Mouse (Mus musculus): Measurements from ENCODE around the gene Ankrd55. TPM values are rescaled to one million over a fixed set of nuclear protein-coding genes. Genes with fewer than 3 reads are reported as not detected.

Gene Ankrd55
- total and polyA plus RNA-seq, 3 experiments, result 1.1 to 2.2 (median 1.1) TPM

GRCm38 (mm10) chr13:112390206-112390605, 102.0 kb downstream of the Ankrd55 start (continued):
- TF ChIP-seq IRF4 (IDR thresholded peaks at IDR 0.05; ENCODE audit: low read depth, low read length) (peak; percentile 71), MEF2A (IDR thresholded peaks at IDR 0.05; ENCODE audit: borderline replicate concordance, low read depth, low read length) (peak; percentile 74), TBP (conservative IDR thresholded peaks at IDR 0.05; ENCODE audit: low read depth, low read length) (no peak), UBTF (IDR thresholded peaks at IDR 0.05; ENCODE audit: low read depth, low read length) (no peak), NRF1 (IDR thresholded peaks at IDR 0.05; ENCODE audit: low read depth, low read length) (no peak)

- peaks cover 40 to 79% of the 10 kb centered on the region in 2 experiments for H3K4me1 ChIP-seq (ENCODE audit: control insufficient read depth in 1 of 2, insufficient read depth in 2 of 2)
- no peak overlapping the region for H3K27ac ChIP-seq (ENCODE audit: insufficient read depth, low read depth)
- no peaks in the 10 kb centered on the region for H3K36me3 ChIP-seq (replicated peaks in 1 of 2; ENCODE audit: control insufficient read depth in 1 of 2, insufficient read depth in 1 of 2, low read length in 1 of 2)
- H3K9me3 ChIP-seq (replicated peaks; ENCODE audit: low read length), result no peaks in the 10 kb centered on the region
- H3K9ac ChIP-seq (ENCODE audit: insufficient read depth, low read depth), result no peak overlapping the region
- no peaks in the 10 kb centered on the region for H3K79me2 ChIP-seq (replicated peaks; ENCODE audit: control insufficient read depth, extremely low read depth, insufficient read depth, poor library complexity, severe bottlenecking)
- dilution Hi-C loops (cut with MboI; ENCODE audit: extremely low pct_ligation_motif_present, extremely low pct_unique_long_range_greater_than_20kb, low sequenced_read_pairs), result no loop called here
- TF ChIP-seq UBTF (IDR thresholded peaks at IDR 0.05; ENCODE audit: low read depth, low read length), result no peak
- TF ChIP-seq E2F4 (IDR thresholded peaks at IDR 0.05; ENCODE audit: insufficient replicate concordance, low read depth, low read length), result no peak
- no peak for TF ChIP-seq HCFC1 (IDR thresholded peaks at IDR 0.05; ENCODE audit: low read depth, low read length)
- no peak for TF ChIP-seq MAZ (IDR thresholded peaks at IDR 0.05; ENCODE audit: low read depth, low read length)
- TF ChIP-seq JUND (conservative IDR thresholded peaks at IDR 0.05; ENCODE audit: low read depth, low read length), result no peak
- no peak for TF ChIP-seq SMC3 (IDR thresholded peaks at IDR 0.05; ENCODE audit: low read depth, low read length)
- TF ChIP-seq IRF4 (IDR thresholded peaks at IDR 0.05; ENCODE audit: low read depth, low read length), result no peak
- no peak for TF ChIP-seq USF2 (conservative IDR thresholded peaks at IDR 0.05; ENCODE audit: low read depth, low read length)
- no peak for DNase-seq (ENCODE audit: extremely low read depth)
- H3K4me3 ChIP-seq (replicated peaks in 1 of 3; ENCODE audit: low read depth in 2 of 3, low read length in 2 of 3, poor library complexity in 1 of 3), result no peak overlapping the region
- in situ Hi-C loops (cut with MboI; ENCODE audit: low pct_ligation_motif_present, low pct_unique_long_range_greater_than_20kb, low sequenced_read_pairs), result no loop called here
- no peaks in the 10 kb centered on the region for H3K27me3 ChIP-seq (replicated peaks)
- H3K4me2 ChIP-seq (ENCODE audit: insufficient read depth, low read depth, poor library complexity, severe bottlenecking), result no peak overlapping the region
Measured at GRCm38 (mm10) chr13:112391354-112391753, 103.1 kb downstream of the Ankrd55 start.

- H3K27me3 ChIP-seq (replicated peaks), result no peaks in the 10 kb centered on the region
- no peak overlapping the region for H3K4me2 ChIP-seq (ENCODE audit: insufficient read depth, low read depth, poor library complexity, severe bottlenecking)
- no peak overlapping the region for H3K9ac ChIP-seq (ENCODE audit: insufficient read depth, low read depth)
- H3K4me1 ChIP-seq (ENCODE audit: control insufficient read depth in 1 of 2, insufficient read depth in 2 of 2), result peaks cover 39 to 77% of the 10 kb centered on the region in 2 experiments
- TF ChIP-seq HCFC1 (IDR thresholded peaks at IDR 0.05; ENCODE audit: low read depth, low read length) (no peak), TCF12 (IDR thresholded peaks at IDR 0.05; ENCODE audit: low read depth, low read length) (no peak), KAT2A (IDR thresholded peaks at IDR 0.05; ENCODE audit: insufficient replicate concordance, low read length) (no peak), POLR2AphosphoS2 (IDR thresholded peaks at IDR 0.05; ENCODE audit: low read depth, low read length) (no peak), IRF4 (IDR thresholded peaks at IDR 0.05; ENCODE audit: low read depth, low read length) (no peak), ETS1 (conservative IDR thresholded peaks at IDR 0.05; ENCODE audit: low read depth, low read length) (no peak), MAZ (IDR thresholded peaks at IDR 0.05; ENCODE audit: low read depth, low read length) (no peak), NRF1 (IDR thresholded peaks at IDR 0.05; ENCODE audit: low read depth, low read length) (no peak), MAFK (IDR thresholded peaks at IDR 0.05; ENCODE audit: insufficient replicate concordance, low read length) (no peak), ZNF384 (IDR thresholded peaks at IDR 0.05; ENCODE audit: low read depth, low read length) (no peak)
- DNase-seq (ENCODE audit: extremely low read depth), result no peak
- in situ Hi-C loops (cut with MboI; ENCODE audit: low pct_ligation_motif_present, low pct_unique_long_range_greater_than_20kb, low sequenced_read_pairs) (no loop called here), dilution Hi-C loops (cut with MboI; ENCODE audit: extremely low pct_ligation_motif_present, extremely low pct_unique_long_range_greater_than_20kb, low sequenced_read_pairs) (no loop called here)
- H3K9me3 ChIP-seq (replicated peaks; ENCODE audit: low read length), result no peaks in the 10 kb centered on the region
- H3K4me3 ChIP-seq (replicated peaks in 1 of 3; ENCODE audit: low read depth in 2 of 3, low read length in 2 of 3, poor library complexity in 1 of 3), result no peak overlapping the region
- no peaks in the 10 kb centered on the region for H3K36me3 ChIP-seq (replicated peaks in 1 of 2; ENCODE audit: control insufficient read depth in 1 of 2, insufficient read depth in 1 of 2, low read length in 1 of 2)
- H3K27ac ChIP-seq (ENCODE audit: insufficient read depth, low read depth), result no peak overlapping the region
- no peaks in the 10 kb centered on the region for H3K79me2 ChIP-seq (replicated peaks; ENCODE audit: control insufficient read depth, extremely low read depth, insufficient read depth, poor library complexity, severe bottlenecking)
Measured at GRCm38 (mm10) chr13:112393356-112393755, 105.1 kb downstream of the Ankrd55 start.
